Mouse (Mus musculus): ENCODE data around the gene Chfr. TPM values are rescaled to one million over a fixed set of nuclear protein-coding genes. Genes with fewer than 3 reads are reported as not detected.

Gene Chfr
- polyA plus RNA-seq, 1 experiment: 20.4 TPM

- Histone ChIP-seq H3K79me2 (ENCODE audit: control insufficient read depth, insufficient read depth) (peaks cover 12% of the 10 kb centered on the region), H3K36me3 (ENCODE audit: control insufficient read depth, insufficient read depth) (peaks cover 10% of the 10 kb centered on the region), H3K4me3 (no peak overlapping the region), H3K4me2 (ENCODE audit: low read depth) (no peak overlapping the region), H3K27me3 (ENCODE audit: control insufficient read depth, insufficient read depth, insufficient read length) (no peaks in the 10 kb centered on the region), H3ac (ENCODE audit: control insufficient read depth, insufficient read length) (no peak overlapping the region)
- TF ChIP-seq CEBPB (IDR thresholded peaks at IDR 0.05; ENCODE audit: insufficient read depth, poor library complexity, severe bottlenecking): no peak
- no peak for TF ChIP-seq E2F4 (IDR thresholded peaks at IDR 0.05; ENCODE audit: insufficient read depth)
- TF ChIP-seq POLR2A (IDR thresholded peaks at IDR 0.05; ENCODE audit: insufficient read length, low read depth): no peak
- TF ChIP-seq TCF3 (IDR thresholded peaks at IDR 0.05; ENCODE audit: insufficient read length, low read depth): no peak
- no peak for TF ChIP-seq MYOD1 (IDR thresholded peaks at IDR 0.05; ENCODE audit: control insufficient read depth in 1 of 3, insufficient read length in 2 of 3, low read depth in 2 of 3)
- no peak for TF ChIP-seq USF1 (IDR thresholded peaks at IDR 0.05; ENCODE audit: low read depth)
- no peak for TF ChIP-seq REST (IDR thresholded peaks at IDR 0.05; ENCODE audit: insufficient read depth, insufficient read length)
- TF ChIP-seq MAX (IDR thresholded peaks at IDR 0.05; ENCODE audit: low read depth): no peak
- TF ChIP-seq SRF (IDR thresholded peaks at IDR 0.05; ENCODE audit: control insufficient read depth, insufficient read length, low read depth): no peak
- TF ChIP-seq MYOG (IDR thresholded peaks at IDR 0.05; ENCODE audit: control insufficient read depth in 1 of 3, insufficient read depth in 1 of 3, insufficient read length in 2 of 3, low read depth in 2 of 3): no peak
- TF ChIP-seq TCF12 (IDR thresholded peaks at IDR 0.05; ENCODE audit: insufficient read depth, poor library complexity, severe bottlenecking): no peak
- no peak for TF ChIP-seq POLR2AphosphoS2 (IDR thresholded peaks at IDR 0.05; ENCODE audit: insufficient read length, low read depth)
These were observed 4.8 kb downstream of the Chfr start for GRCm38 (mm10) chr5:110140424-110140823.

GRCm38 (mm10) chr5:110142309-110142708 lies 6.7 kb downstream of the Chfr start:
- Histone ChIP-seq H3K4me2 (ENCODE audit: low read depth) (no peak overlapping the region), H3K36me3 (ENCODE audit: control insufficient read depth, insufficient read depth) (peaks cover 23% of the 10 kb centered on the region), H3K4me3 (no peak overlapping the region), H3K27me3 (ENCODE audit: control insufficient read depth, insufficient read depth, insufficient read length) (no peaks in the 10 kb centered on the region), H3K79me2 (ENCODE audit: control insufficient read depth, insufficient read depth) (no peaks in the 10 kb centered on the region), H3ac (ENCODE audit: control insufficient read depth, insufficient read length) (no peak overlapping the region)
- TF ChIP-seq MAX (IDR thresholded peaks at IDR 0.05; ENCODE audit: low read depth) (no peak), USF1 (IDR thresholded peaks at IDR 0.05; ENCODE audit: low read depth) (no peak), TCF12 (IDR thresholded peaks at IDR 0.05; ENCODE audit: insufficient read depth, poor library complexity, severe bottlenecking) (no peak)

GRCm38 (mm10) chr5:110143007-110143406 lies 7.4 kb downstream of the Chfr start:
- Histone ChIP-seq H3K36me3 (ENCODE audit: control insufficient read depth, insufficient read depth) (peaks cover 23% of the 10 kb centered on the region), H3K79me2 (ENCODE audit: control insufficient read depth, insufficient read depth) (no peaks in the 10 kb centered on the region), H3K27me3 (ENCODE audit: control insufficient read depth, insufficient read depth, insufficient read length) (no peaks in the 10 kb centered on the region), H3K4me2 (ENCODE audit: low read depth) (no peak overlapping the region), H3ac (ENCODE audit: control insufficient read depth, insufficient read length) (no peak overlapping the region), H3K4me3 (no peak overlapping the region)
- TF ChIP-seq SRF (IDR thresholded peaks at IDR 0.05; ENCODE audit: control insufficient read depth, insufficient read length, low read depth): no peak

- peaks cover 37% of the 10 kb centered on the region for H3K36me3 ChIP-seq (ENCODE audit: control insufficient read depth, insufficient read depth)
- H3K27me3 ChIP-seq (ENCODE audit: control insufficient read depth, insufficient read depth, insufficient read length): no peaks in the 10 kb centered on the region
- H3ac ChIP-seq (ENCODE audit: control insufficient read depth, insufficient read length): no peak overlapping the region
- H3K4me3 ChIP-seq: no peak overlapping the region
- TF ChIP-seq MYOG (IDR thresholded peaks at IDR 0.05; ENCODE audit: control insufficient read depth in 1 of 3, insufficient read depth in 1 of 3, insufficient read length in 2 of 3, low read depth in 2 of 3) (no peak), REST (IDR thresholded peaks at IDR 0.05; ENCODE audit: insufficient read depth, insufficient read length) (no peak), E2F4 (IDR thresholded peaks at IDR 0.05; ENCODE audit: insufficient read depth) (no peak), MYOD1 (IDR thresholded peaks at IDR 0.05; ENCODE audit: control insufficient read depth in 1 of 3, insufficient read length in 2 of 3, low read depth in 2 of 3) (no peak), MAX (IDR thresholded peaks at IDR 0.05; ENCODE audit: low read depth) (no peak), SRF (IDR thresholded peaks at IDR 0.05; ENCODE audit: control insufficient read depth, insufficient read length, low read depth) (no peak), USF1 (IDR thresholded peaks at IDR 0.05; ENCODE audit: low read depth) (no peak), TCF12 (IDR thresholded peaks at IDR 0.05; ENCODE audit: insufficient read depth, poor library complexity, severe bottlenecking) (no peak), POLR2AphosphoS2 (IDR thresholded peaks at IDR 0.05; ENCODE audit: insufficient read length, low read depth) (no peak), TCF3 (IDR thresholded peaks at IDR 0.05; ENCODE audit: insufficient read length, low read depth) (no peak), POLR2A (IDR thresholded peaks at IDR 0.05; ENCODE audit: insufficient read length, low read depth) (no peak), CEBPB (IDR thresholded peaks at IDR 0.05; ENCODE audit: insufficient read depth, poor library complexity, severe bottlenecking) (no peak)
- no peaks in the 10 kb centered on the region for H3K79me2 ChIP-seq (ENCODE audit: control insufficient read depth, insufficient read depth)
- no peak overlapping the region for H3K4me2 ChIP-seq (ENCODE audit: low read depth)
These were observed 33.7 kb downstream of the Chfr start for GRCm38 (mm10) chr5:110169374-110169773.

- Histone ChIP-seq H3K4me3 (peak within 1 kb of the TSS; percentile 97), H3ac (ENCODE audit: control insufficient read depth, insufficient read length) (peak within 1 kb of the TSS; percentile 81), H3K79me2 (ENCODE audit: control insufficient read depth, insufficient read depth) (peaks cover 38% of the 10 kb centered on the region), H3K27me3 (ENCODE audit: control insufficient read depth, insufficient read depth, insufficient read length) (no peaks in the 10 kb centered on the region), H3K36me3 (ENCODE audit: control insufficient read depth, insufficient read depth) (no peaks in the 10 kb centered on the region), H3K4me2 (ENCODE audit: low read depth) (peak within 1 kb of the TSS; percentile 75)
- TF ChIP-seq POLR2AphosphoS2 (IDR thresholded peaks at IDR 0.05; ENCODE audit: insufficient read length, low read depth) (peak; percentile 75), MYOG (IDR thresholded peaks at IDR 0.05; ENCODE audit: control insufficient read depth in 1 of 3, insufficient read depth in 1 of 3, insufficient read length in 2 of 3, low read depth in 2 of 3) (peak in 1 of 3 experiments; percentile 16), USF1 (IDR thresholded peaks at IDR 0.05; ENCODE audit: low read depth) (peak; percentile 46), CEBPB (IDR thresholded peaks at IDR 0.05; ENCODE audit: insufficient read depth, poor library complexity, severe bottlenecking) (no peak), POLR2A (IDR thresholded peaks at IDR 0.05; ENCODE audit: insufficient read length, low read depth) (peak; percentile 70), E2F4 (IDR thresholded peaks at IDR 0.05; ENCODE audit: insufficient read depth) (no peak), REST (IDR thresholded peaks at IDR 0.05; ENCODE audit: insufficient read depth, insufficient read length) (no peak)
These were observed 40.8 kb downstream of the Chfr start, which contains the start of gene Golga3 for GRCm38 (mm10) chr5:110176362-110177020. Gene Golga3 (plus strand): TSS chr5:110176701.

Data from myocyte (in vitro differentiated cells).